Mouse (Mus musculus): ENCODE data around the gene Krt9.
A peak's percentile ranks its signal among the peaks of the same experiment; 100 is the strongest.
"Not testable (repeated sequence)": the region's sequence is repeated elsewhere in the genome, so short reads cannot be mapped to it uniquely, and the experiment has no call there.

Krt9 gene

DNA sequence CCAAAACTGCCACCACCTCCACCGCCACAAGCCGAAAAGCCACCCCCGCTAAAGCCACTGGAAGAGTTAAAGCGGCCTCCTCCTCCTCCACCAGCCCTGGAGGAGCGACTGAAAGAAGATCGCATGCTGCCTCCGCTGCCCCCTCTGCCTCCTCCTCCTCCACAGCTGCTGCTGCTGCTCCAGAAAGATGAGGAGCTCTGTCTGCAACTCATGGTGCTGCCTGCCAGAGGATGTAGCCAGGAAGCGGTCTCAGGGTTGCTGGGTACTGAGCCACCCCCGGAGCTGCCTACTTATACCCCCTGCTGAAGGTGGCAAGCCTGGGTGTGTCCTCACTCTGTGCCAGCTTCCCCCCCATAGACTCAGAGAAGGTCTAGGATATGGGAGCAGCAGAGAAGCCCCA is at the start of gene Krt9:
TSS of gene Krt9 (minus strand) at position 255 of the 400 bp plus-strand sequence.
- DNase-seq (ENCODE audit: low read depth, low spot score), result no peak

DNA sequence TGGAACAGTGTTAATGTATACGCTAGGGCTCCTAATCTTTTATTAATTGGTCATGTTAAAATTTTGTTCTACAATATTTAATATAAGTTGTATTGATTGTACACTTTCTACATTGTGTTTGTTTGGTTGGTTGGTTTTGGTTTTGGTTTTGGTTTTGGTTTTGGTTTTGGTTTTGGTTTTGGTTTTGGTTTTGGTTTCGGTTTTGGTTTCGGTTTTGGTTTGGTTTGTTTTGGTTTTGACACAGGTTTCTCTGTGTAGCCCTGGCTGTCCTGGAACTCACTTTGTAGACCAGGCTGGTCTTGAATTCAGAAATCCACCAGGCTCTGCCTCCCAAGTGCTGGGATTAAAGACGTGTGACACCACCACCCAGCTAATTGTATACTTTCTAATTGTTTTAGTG is 47.2 kb upstream of the Krt9 start:
- DNase-seq (ENCODE audit: low read depth, low spot score), result not testable (repeated sequence)

DNA sequence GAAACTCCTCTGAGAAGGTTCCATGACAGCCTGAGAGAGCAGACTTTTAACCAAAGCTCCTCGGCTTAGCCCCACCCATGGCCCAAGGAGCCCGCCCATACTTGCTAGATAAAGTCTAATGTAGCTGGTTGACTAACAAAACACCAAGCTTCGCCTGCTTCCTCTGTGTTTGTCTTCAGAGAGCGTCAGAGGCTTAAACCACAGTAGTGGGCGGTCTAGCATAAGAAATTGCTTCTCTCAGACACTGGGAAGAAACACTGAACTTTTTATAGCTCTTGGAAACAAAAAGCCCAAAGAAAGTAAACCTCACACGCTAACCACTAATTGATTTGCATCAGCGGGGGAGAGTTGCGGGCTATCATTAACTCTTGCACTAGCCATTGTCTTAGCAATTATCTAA is 28.7 kb upstream of the Krt9 start:
- DNase-seq (ENCODE audit: low read depth, low spot score), result no peak

DNA sequence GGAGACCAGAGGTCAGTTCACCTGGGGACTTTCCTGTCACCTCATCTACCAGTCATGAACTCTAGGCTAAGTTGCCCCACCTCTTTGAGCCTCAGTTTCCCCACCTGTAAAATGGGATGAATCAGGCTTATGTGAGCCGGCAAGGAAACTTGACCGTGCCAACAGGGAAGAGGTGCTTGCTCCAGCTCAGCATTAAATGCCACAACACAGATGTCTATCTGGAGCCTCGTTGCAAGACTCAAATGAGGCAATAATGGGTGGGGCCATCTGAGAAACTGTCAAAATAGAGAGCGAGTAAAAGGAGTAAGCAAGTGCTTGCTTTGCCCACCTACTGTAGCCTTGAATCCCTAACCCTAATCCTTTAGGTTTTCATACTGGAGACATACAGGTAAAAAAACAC is 26.3 kb upstream of the Krt9 start:
- DNase-seq (ENCODE audit: low read depth, low spot score), result no peak

DNA sequence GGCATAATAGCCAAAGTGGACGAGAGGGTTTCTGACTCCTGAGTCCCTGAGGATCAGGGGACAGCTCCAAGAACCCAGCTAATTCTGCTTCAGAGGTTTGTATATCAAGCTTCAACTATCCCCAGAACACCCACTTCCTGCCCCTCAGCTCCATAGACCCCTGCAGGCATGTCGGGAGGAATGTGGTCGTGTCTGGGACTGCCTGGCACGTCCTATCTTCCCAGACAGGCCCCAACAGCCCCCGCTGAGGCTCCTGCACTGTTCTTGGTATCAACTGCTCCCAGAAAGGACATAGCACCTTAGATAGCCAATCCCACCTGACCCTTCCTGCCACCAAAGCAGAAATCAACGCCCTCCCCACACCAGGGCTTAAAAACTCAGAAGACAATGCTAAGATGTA is 15.5 kb upstream of the Krt9 start:
- DNase-seq (ENCODE audit: low read depth, low spot score), result peak; percentile 13

DNA sequence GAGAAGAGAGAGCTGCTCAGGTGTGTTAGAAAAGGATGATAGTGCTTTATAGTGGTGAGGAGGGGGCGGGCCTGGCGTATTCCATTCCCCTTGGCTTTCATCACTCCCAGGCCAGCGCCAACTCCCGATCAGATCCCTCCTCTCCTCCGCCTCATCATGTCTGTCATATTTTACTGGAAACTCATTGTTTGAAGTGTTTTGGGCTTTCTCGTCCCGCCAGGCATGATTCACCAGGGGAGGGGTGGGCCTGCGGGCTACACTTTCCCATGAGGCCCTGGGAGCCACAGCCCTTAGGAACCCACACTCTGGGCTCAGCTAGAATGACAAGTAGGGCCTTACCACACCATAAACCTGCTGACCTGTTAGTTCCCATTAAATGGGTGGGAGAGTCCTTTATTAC is 14.5 kb upstream of the Krt9 start, which contains the start of gene Krt14:
TSS of gene Krt14 (minus strand) at position 51 of the 400 bp plus-strand sequence.
- no peak for DNase-seq (ENCODE audit: low read depth, low spot score)

DNA sequence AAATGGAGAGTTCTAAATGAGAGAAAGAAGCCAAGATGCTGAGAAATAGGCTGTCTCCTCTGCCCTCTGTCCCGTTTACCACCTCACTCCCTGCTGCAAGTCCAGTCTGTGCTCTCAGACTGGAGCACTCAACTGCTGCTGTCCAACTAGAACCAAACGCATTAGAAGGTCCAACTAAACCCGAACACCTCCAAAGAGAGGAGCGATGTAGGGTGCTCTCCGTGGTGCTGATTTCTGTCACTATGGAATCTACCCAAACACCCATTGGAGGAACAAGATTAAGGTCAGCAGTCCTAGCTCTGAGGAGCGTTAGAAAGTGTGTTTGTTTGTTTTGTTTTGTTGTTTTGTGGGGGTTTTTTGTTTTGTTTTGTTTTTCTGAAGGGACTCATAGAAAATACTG is 10.4 kb upstream of the Krt9 start:
- peak; percentile 82 for DNase-seq (ENCODE audit: low read depth, low spot score)

DNA sequence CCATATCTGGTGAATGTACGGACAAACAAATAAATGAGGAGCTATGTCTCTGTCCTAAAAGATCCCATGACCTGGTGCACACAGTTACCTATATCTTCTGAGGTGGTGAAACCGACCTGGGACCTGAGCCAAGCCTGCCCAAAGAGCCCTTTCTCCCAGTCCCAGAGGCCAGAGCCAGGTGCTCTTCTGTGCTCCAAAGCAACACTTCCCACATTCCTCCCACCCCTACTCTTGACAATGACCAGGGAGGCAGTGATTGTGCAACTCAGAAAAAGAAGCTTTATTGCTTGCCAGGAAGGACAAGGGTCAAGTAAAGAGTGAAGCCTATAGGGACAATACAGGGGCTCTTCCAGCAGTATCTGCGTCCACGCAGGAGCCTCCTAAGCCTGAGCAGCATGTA is 9.9 kb upstream of the Krt9 start:
- no peak for DNase-seq (ENCODE audit: low read depth, low spot score)

DNA sequence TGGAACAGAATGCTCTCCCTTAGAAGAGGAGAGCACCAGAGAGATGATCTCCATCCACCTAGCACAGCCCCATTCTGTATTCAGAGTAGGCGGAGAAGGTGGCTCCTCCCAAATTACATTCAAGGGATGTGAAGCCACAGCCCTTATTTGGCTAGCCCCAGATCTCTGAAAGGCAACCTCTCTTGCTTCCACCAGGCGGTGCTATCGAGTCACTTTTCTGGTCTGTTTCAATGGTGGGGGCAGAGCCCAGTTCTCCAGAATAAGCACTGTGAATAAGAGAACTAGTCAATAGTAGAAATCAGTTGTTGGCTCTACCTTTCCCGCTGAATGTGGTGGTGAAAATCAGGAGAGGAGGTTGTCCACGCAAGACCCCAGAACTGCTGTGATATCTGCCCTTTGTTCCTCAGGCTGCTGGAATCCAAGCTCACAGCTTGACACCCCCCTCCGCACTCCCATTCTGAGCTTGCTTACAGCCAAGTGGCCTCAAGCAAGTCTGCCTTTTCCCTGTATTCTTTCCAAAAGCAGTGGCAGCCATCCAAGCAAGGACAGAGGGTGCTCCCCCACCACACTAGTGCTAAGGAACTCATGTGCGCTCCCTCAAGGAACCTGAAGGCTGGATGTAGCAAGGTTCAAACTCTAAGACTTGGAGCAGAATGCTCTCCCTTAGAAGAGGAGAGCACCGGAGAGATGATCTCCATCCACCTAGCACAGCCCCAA is 7.2 kb upstream of the Krt9 start:
- peak; percentile 14 for DNase-seq (ENCODE audit: low read depth, low spot score)

DNA sequence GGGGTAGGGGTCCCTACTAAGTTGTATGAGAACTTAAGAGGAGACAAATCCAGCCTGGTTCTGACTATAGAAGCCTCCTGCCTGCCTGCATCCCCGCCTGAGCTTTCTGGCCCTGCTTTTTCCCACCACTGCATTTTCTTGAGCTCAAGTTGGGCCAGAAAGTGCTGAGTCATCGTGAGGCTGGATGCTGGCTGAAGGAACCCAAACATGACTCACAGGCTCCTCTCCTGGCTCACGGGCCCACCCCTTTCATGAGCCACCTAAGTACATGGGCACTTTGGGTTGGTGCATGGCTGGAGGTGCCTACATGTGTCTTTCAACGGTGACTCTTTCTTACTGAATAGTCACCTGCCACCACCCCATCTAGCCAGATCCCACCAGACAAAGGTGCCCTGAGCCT is 5.6 kb upstream of the Krt9 start:
- no peak for DNase-seq (ENCODE audit: low read depth, low spot score)

DNA sequence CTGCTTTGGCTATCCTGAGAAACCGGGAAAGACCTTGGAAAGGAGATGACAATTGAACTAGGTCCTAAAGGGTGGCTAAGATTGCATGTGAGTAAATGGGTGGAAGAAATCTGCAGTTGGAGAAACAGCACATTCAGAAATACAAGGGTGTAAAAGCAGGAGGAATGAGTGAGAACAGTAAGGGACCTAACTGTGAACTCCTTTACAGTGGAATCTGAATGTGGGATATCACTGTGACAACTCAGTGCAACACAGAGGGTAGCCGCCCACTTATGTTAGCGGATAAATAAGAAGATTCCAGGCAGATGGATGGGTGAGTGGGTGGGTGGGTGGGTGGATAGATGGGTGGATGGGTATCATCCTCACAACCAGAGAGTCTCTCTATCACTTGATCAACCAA is 1.2 kb downstream of the Krt9 start:
- DNase-seq (ENCODE audit: low read depth, low spot score), result no peak

DNA sequence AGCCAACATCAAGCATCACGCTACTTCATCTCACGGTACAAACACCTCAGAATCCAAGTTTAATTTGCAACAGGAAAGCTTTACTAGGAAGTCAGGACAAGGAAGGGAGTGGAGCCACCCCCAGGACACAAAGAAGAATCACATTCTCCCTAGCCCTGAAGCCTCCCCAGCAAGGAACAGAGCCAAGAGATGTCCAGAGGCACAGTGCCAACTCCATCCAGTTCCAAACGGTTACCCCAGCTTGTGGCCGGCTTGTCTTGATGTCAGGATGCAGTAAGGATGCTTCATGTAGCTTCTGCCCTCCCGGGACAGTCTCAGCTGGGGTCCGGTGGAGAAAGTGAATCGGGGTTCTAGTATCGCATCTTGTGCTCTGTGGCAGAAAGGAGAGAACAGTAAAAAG is 6.3 kb downstream of the Krt9 start:
- no peak for DNase-seq (ENCODE audit: low read depth, low spot score)

DNA sequence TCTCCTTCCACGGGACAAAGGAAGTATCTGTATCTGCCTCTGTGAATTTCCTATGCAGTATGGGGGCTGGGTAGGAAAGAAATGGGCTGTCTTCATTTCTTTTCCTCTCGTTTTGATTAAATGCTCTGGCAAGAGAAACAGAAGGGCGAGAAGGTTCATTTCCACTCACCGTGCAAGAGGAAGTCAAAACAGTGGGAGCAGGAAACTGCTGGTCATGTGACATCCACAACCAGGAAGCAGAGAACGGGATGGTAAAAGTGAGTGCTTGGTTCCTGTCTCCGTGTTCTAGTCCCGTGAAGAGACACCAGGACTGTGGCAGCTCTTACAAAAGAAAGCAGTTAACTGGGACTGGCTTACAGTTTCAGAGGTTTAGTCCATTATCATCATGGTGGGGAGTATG is 11.3 kb downstream of the Krt9 start:
- no peak for DNase-seq (ENCODE audit: low read depth, low spot score)

DNA sequence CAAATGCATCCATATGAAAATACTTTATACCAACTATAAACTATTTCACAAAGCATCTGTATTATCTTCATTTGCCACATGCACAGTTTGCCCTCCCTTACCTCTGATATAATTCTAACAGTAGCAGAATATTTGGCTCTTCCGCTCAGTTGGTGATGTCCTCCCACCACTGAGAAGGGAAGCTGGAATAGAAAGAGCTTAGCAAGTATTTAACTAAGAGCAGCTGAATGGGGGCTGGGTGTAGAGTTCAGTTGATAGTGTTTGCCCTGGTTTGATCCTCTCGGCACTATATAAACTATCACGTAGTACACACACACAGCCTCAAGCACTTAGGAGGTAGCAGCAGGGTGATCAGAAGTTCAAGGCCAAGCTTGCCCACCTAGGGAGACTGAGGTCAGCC is 13.8 kb downstream of the Krt9 start:
- no peak for DNase-seq (ENCODE audit: low read depth, low spot score)

DNA sequence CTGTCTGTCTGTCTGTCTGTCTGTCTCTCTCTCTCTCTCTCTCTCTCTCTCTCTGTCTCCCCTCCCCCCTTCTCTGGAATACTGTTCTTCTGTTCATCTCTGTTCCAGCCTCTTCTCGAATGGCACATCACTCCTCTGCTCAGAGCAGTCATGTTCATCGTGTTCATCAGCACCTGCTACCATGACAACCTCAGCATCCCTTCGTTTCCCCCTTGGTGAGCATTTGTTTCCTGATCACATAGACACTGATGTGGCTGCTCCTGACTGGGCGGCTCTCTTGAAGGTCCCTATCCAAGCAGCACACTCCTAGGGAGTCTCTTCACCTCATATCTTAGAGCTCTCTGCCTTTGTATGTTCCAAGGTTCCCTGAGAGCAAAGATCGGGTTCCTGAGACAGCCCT is 14.7 kb downstream of the Krt9 start:
- no peak for DNase-seq (ENCODE audit: low read depth, low spot score)

DNA sequence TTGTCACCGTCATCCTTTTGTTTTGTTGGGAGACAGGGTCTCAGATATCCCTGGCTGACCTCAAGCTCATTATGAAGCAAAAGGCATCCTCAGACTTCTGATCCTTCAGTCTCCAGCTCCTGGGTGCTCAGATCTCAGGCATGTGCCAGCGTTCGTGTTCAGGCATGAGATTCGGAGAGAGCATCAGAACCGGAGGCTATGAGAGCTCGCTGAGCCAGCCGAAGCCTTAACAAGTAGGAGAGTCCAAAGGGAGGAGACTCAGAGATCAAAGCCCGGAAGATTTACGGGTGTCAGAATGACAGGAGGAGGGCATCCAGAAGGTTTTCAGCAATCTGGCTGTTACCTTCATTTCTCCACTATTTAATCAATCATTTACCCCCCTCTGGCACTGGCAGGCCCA is 16.3 kb downstream of the Krt9 start:
- peak; percentile 41 for DNase-seq (ENCODE audit: low read depth, low spot score)

DNA sequence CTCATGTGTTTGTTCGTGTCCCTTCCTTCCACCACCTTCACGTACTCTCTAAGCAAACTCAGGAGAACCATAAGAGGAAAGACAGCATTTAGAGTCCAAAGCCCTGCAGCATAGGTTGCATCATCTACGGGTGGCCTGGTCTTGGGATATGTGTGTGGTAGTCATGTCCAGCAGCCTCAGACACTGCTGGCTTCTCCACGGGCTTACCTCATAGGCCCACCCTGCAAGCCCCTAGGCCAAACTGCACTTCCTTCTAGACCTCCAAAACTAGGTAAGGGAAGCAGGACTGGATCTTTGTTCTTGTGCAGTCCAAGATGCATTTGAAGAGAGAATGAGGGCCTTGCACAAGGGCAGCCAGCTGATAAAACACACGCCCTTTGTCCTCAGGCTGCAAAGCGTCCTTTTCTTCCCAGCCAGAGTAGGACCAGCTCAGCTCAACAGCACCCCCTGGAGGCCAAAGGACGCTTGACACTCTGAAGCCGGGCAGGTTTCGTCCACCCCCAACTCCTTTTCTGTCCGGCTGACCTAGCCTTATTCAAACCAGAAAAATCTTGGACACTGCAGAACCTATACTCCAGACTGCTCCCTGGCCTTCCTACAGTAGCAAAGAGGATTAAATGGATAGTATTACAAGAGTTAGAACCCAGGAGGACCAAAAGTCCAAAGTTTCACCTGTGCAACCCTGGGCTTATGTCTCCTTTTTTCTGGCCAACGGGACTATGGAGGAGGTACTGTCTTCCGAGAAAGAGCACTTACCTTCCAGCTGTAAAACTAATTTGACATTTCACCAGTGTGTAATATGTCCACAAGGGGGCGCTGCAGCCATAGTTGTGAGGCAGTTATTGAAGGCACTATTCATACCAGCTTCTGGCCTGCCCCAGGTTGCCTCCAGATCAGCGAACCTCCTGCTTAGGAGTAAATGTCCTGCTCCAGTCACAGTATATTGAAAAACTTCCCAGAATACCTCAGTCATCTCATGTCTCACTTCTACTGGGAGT is 24.0 kb downstream of the Krt9 start:
- peak; percentile 78 for DNase-seq (ENCODE audit: low read depth, low spot score)

DNA sequence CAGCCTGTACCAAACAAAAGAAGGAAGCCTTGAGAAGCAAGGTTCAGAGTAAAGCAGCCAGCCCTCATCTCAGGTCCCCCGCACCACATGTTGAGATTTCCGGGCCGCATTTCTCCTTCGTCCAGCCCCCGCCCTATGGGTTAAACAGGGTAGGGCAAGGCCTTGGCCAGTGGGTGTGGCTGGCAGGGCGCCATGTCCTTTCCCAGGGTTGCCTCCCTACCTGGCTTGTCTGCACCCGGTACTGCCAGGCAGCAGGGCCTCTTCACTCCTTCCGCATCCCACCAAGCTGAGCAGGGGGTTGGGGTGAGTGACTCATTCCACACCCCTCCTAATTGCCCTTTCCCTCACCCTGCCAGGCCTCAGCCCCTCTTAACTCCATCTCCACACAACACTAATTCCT is 25.0 kb downstream of the Krt9 start:
- DNase-seq (ENCODE audit: low read depth, low spot score), result no peak

DNA sequence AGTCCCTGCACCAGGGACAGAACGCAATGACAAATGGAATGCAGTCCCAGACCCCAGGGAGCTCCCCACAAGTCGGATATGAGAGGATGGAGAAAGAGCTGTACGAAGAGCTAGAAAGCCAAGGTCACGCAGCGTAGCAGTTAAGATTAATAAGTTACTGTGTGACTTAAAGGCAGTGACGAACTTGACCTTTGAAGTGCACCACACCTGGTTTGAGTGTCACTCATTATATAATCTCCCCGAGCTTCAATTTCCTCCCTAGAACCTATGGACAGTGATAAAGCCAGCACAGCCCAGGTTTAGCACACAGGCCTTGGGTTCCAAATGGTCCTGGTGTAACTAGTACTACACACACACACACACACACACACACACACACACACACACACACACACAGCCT is 28.7 kb downstream of the Krt9 start:
- no peak for DNase-seq (ENCODE audit: low read depth, low spot score)

DNA sequence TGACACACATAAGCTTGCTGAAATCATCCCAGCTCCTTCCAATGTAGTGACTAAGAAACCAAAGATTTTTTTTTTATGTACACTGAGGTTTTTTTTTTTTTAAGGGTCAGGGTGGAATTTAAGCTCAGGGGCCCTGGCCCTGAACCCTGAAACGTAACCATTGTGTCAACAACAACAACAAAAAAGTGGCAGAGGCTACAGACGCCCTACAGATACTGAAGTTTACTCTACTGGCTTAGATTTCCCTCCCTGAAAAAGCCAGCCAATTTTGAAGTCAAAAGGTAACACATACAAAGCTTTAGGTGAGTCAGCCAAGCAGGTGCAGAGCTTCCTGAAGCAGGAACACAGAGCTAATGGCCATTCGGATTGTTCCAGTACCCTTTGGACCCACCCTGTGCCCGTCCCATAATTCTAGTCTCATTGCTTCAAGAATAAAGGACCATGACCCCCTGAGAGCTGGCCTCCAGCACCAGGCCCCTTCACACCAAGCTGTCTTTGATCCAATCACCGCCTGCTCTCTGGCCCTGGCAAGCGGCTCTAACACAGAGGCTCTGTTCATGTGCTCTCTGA is 35.1 kb downstream of the Krt9 start:
- DNase-seq (ENCODE audit: low read depth, low spot score), result no peak

DNA sequence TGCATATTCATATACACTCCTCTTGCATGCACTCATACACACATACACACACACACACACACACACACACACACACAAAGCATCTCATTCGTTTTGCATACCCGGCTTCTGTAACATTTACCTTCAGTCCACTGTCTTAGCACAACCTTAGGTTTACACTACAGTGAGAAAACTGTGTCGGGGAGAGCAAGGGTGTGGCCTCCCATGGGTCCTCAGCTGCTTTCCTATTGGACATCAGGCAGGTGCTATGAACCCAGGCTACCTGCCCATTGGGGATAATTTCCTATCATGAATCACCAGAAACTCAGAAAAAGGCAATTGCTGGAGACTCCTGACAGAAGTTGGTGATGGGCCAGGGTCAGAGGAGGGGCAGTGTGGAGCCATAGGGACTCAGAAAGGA is 35.7 kb downstream of the Krt9 start:
- DNase-seq (ENCODE audit: low read depth, low spot score), result no peak

DNA sequence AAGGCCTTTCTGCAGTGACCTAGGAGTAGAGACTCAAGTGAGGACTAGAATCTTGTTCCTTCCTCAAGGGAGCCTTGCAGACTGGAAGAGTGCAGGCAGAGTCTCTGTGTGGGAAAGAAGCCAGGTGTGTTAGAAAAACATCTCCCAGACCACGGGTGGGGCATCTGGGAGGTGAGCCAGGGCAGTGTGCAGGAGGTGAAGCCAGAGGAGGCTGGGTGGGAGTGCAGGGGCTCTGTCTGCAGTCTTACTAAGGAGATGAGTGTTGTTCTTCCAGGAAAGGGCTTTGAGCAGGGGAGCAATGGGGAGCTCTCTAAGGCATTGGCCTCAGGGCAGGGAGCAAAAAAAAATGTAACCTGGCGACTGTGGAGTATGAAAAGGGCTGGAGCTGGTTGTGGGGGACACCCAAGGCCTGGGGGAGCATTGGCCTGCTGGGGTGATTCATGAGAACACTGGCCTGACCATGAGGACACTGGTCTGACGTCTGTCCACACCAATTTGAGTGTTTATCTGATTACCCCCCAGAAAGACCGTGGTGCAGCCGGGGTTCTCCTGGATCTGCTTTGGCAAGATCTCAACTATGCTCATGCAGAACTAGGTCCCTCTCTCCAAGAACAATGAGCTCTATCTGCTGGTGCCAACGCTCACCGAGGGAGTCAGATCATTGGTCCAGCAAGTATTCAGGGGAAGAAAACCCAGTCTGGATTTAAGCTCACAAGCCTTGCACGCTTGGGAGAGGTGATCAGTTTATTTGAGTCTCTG is 37.4 kb downstream of the Krt9 start:
- DNase-seq (ENCODE audit: low read depth, low spot score), result no peak
